Mouse (Mus musculus) left cerebral cortex, postnatal 36 days (tissue): ENCODE results near the gene Pck1. TPM values are rescaled to one million over a fixed set of nuclear protein-coding genes. Genes with fewer than 3 reads are reported as not detected.

Experiments
- DNase-seq, 2 experiments: peaks; one replicate each; pipeline ENCODE4 v3.0.0; 2021 to 2022; ENCODE audit warnings: low spot score in 2 of 2, mixed read lengths in 1 of 2
- intact Hi-C: fragments of 180-260 bp; cut with DNase I; formaldehyde crosslinking; loops from one replicate; pipeline ENCODE4 v1.15.1; 2025
- total RNA-seq, 2 experiments: library from RNA; stranded (reverse); gene quantifications; 2 replicates each; pipeline ENCODE4 v1.2.3; 2021

Gene Pck1
- total RNA-seq, 2 experiments from 2014 or later, result not detected

DNA sequence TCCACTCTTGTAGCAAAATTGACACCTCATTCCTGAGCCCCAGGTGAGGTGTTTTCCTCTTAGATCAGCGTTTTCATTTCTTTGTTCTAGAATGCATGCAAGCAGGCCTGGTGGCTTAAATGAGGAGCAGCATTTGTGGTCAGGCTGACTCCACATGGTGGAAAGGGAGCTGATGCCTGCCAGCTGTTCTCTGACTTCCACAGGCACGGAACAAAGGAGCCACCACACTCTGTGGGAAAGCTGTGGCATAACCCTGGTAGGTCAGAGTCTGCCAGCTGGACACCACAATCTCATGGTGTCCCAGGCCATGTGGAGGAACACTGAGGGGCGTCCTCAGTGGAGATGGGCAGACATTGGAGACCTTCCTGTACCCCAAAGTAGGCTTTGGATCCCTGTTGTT, 7.0 kb upstream of the Pck1 start:
- intact Hi-C loops, result no loop called here
- DNase-seq, result no peak

DNA sequence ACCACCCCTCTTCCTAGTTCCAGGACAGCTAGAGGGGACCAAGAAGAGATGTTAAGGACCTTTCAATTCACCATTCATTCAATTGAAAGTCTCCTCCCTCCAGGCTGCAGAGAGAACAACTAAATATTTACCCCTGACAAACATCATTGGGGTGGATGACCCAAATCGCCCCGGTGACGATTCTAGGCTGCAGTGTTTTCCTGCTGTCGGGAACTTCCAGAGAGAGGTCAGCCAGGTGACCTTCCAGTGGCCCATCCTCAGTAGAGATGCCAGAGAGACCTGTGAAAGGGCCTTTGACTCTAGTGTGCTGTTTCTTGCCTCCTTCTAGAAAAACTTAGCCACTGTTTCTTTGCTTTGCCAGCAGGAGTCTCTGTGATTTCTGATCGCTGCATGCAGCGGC, 6.1 kb upstream of the Pck1 start:
- DNase-seq, result no peak
- intact Hi-C loops, result no loop called here

DNA sequence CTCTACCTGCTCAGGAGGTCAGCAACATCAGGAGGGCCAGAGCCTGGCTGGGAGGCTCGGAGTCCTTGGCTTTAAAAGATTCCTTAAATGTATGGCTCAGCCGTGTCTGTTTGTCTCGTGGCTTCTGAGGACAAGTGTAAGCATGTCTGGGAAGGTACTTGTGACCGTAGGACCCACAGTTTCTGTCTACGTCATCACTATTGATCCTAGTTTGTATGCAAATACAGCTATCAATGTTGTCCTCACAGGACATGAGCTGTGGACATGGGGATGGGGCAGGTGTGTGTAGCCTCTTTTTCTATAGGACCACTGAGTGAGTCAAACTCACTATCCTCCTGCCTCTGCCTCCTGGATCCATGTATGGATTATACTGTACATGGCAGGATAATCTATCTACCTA, 4.8 kb upstream of the Pck1 start:
- no peak for DNase-seq
- intact Hi-C loops, result no loop called here

DNA sequence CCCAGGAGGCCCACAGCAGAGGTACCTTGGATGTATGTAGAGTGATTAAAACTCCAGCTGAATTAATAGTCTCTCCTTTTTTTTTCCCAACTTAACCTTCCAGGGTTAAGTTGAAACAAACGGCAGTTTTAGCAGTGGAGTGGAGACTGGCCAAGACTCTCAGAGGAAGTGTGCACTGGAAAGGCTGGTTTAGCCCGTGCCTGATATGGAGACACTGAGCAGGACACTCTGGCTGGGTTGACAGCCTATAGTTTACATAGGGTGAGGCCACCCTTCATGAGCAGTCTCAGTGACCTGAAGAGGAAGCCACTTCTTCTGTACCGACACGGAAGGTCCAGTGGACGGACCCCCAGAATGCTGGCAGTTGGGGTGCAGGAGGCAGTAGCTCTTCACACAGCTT, 1.5 kb upstream of the Pck1 start:
- intact Hi-C loops, result no loop called here
- DNase-seq, result no peak

DNA sequence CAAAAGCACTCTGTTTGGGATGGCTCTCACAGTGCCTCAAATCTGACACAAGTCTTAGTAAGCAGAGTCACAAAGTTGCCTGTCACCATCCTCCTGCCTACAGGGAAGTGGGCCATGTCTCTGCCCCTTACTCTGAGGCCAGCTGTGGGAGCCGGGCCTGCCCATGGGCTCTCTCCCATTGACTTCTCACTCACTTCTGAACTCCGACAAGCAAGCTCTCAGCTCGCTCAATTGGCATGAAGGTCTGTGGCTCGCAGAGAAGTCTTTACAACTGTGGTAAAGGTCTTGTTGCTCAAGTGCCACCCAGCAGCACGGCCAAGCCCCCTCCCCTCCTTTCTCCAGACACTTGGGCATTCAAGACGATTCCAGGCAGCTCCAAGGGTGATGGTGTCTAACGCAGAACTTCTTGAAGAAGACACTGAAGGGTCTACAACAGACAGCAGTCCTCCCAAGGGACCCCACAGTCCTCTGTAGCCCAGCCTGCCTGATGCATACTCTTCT, 1.0 kb upstream of the Pck1 start:
- intact Hi-C loops, result no loop called here

DNA sequence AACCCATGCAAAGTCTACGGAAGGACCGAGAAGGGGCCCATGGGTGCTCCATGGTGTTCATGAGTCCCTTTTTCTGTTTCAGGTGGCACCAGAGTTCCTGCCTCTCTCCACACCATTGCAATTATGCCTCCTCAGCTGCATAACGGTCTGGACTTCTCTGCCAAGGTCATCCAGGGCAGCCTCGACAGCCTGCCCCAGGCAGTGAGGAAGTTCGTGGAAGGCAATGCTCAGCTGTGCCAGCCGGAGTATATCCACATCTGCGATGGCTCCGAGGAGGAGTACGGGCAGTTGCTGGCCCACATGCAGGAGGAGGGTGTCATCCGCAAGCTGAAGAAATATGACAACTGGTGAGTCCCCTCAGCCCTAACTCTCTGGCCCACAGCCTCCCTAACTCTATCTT, 418 bp downstream of the Pck1 start:
- intact Hi-C loops, result no loop called here
- DNase-seq, result no peak

More for the DNA sequence above, 1.0 kb upstream of the Pck1 start:
- no peak for DNase-seq

DNA sequence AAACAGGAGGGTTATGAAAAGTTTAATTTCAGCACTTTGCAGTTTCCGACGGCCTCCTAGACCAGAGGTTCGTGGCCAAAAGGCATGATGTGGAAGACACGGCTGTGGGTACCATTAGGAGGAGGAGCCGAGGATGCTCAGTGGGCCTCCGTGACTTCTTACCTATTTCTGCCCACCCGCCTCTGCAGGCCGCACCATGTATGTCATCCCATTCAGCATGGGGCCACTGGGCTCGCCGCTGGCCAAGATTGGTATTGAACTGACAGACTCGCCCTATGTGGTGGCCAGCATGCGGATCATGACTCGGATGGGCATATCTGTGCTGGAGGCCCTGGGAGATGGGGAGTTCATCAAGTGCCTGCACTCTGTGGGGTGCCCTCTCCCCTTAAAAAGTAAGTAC, 1.7 kb downstream of the Pck1 start:
- DNase-seq, result no peak
- intact Hi-C loops, result no loop called here

DNA sequence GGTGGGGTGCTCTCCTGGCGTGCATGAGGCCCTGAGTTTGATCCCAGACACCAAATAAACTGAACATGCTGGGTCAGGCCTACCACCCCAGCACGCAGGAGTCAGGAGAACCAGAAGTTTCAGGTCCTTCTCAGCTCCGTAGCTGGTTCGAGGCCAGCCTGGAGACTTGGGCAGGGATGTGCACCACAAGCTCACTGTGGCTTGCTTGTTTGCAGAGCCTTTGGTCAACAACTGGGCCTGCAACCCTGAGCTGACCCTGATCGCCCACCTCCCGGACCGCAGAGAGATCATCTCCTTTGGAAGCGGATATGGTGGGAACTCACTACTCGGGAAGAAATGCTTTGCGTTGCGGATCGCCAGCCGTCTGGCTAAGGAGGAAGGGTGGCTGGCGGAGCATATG, 2.1 kb downstream of the Pck1 start:
- intact Hi-C loops, result no loop called here
- DNase-seq, result no peak

DNA sequence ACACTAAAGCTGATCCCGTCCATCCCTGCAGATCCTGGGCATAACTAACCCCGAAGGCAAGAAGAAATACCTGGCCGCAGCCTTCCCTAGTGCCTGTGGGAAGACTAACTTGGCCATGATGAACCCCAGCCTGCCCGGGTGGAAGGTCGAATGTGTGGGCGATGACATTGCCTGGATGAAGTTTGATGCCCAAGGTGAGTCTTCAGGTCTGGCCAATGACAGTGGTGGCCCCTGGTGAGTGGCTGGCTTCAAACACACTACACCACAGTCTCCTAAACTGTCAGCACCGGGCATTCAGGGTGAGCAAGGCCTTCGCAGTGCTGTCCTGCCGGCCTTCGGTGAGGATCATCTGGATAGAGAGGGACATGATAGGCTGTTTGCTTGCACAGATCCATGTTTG, 3.1 kb downstream of the Pck1 start:
- no peak for DNase-seq
- intact Hi-C loops, result no loop called here

DNA sequence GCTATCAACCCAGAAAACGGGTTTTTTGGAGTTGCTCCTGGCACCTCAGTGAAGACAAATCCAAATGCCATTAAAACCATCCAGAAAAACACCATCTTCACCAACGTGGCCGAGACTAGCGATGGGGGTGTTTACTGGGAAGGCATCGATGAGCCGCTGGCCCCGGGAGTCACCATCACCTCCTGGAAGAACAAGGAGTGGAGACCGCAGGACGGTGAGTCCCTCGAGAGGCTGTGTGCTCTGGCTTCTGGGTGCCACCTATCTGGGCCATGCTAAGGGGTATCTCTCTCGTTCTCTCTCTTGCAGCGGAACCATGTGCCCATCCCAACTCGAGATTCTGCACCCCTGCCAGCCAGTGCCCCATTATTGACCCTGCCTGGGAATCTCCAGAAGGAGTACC, 4.1 kb downstream of the Pck1 start:
- intact Hi-C loops, result no loop called here
- DNase-seq, result no peak

DNA sequence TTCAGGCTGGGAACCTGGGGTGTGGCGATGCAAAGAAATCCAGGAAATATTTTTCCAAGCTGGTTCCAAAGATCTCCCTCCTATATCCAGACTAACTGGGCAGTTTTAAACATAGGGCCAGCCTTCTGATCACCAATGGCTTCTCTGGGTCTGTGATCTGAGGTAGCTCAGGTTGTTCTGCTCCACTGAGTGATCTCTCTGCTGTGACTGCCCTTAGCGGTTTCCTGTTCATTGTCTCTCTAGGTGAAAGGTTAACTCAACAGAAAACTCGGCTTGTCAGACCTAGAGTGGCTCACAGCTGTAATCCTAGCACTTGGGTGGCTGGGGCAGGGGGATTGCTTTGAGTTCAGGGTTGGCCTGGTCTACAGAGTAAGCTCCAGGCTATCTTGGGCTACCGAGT, 4.5 kb downstream of the Pck1 start:
- intact Hi-C loops, result no loop called here
- DNase-seq, result no peak

DNA sequence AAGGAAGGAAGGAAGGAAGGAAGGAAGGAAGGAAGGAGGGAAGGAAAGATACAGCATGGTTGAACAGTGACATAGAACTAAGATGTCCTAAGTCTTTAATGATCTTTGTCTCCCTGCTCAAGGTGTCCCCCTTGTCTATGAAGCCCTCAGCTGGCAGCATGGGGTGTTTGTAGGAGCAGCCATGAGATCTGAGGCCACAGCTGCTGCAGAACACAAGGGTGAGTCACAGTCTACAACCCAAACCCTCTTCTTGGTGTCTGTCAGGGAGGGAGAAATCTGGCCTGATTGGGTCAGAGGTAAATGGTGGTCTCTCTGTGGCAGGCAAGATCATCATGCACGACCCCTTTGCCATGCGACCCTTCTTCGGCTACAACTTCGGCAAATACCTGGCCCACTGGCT, 5.0 kb downstream of the Pck1 start:
- DNase-seq, result no peak
- intact Hi-C loops, result no loop called here

DNA sequence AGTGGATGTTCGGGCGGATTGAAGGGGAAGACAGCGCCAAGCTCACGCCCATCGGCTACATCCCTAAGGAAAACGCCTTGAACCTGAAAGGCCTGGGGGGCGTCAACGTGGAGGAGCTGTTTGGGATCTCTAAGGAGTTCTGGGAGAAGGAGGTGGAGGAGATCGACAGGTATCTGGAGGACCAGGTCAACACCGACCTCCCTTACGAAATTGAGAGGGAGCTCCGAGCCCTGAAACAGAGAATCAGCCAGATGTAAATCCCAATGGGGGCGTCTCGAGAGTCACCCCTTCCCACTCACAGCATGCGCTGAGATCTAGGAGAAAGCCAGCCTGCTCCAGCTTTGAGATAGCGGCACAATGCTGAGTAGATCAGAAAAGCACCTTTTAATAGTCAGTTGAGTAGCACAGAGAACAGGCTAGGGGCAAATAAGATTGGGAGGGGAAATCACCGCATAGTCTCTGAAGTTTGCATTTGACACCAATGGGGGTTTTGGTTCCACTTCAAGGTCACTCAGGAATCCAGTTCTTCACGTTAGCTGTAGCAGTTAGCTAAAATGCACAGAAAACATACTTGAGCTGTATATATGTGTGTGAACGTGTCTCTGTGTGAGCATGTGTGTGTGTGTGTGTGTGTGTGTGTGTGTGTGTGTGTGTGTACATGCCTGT, 5.7 kb downstream of the Pck1 start:
- intact Hi-C loops, result no loop called here
- no peak for DNase-seq

DNA sequence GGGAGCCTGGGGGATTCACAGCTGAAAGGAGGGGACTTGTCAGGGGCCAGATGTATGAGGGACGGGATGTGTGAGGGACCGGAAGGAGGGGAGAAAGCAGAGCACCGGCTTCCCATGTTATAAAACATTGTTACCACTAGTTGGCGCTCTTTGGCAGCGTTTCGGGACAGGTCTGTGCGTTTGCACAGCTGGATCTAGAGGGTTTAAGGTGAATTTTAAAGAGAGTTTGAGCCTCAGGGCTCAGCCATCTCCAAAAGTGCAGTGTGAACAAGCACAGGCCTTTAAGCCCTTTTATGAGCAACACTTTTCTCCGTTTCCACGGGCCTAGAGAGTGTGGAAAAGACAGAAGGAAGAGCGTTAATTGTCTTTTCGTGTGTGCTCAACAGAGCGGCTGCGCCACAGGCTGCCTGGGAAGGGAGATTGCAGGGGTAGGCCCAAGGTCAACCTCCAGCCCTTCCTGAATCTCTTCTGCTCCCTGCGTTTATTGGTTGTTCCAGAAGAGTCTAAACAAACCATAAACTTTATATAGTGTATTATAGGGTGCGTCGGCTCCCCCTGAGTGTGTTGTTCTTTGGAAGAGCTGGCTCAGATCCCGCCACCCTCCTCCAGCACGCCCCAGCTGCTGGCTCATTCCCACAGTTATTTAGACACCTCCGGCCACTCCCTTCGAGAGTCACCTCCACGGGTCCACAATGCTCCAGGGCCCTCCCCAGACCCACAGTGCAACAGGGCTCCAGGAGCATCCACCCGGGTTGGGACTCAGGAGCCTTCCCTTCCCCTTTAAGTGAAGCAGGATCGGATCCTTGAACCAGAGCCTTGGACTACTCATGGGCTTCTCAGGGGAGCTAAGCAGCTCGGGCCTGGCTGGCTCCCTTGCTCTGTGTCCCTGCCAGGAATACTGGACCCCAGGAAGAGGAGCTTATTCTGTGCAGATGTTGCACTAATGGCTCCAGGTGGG, 6.8 kb downstream of the Pck1 start:
- no peak for DNase-seq
- intact Hi-C loops, result no loop called here

DNA sequence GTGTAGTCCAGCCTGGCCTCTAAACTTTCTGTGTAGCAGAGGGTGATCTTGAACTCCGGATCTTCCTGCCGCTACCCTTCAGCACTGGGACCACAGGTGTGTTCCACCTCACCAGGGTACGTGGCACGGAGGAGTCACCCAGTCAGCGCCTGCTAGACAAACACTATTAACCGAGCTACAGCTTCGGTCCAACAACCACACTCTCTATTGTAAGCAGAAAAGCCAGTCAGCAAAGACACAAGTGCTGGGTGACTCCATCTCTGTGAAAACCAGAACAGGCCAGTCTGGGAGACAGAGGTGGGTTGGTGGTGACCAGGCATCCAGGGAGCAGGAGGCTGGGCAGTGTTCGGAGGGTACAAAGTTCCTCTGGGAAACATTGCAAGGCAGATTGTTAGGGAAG, 10.5 kb downstream of the Pck1 start:
- intact Hi-C loops, result no loop called here
- no peak for DNase-seq

DNA sequence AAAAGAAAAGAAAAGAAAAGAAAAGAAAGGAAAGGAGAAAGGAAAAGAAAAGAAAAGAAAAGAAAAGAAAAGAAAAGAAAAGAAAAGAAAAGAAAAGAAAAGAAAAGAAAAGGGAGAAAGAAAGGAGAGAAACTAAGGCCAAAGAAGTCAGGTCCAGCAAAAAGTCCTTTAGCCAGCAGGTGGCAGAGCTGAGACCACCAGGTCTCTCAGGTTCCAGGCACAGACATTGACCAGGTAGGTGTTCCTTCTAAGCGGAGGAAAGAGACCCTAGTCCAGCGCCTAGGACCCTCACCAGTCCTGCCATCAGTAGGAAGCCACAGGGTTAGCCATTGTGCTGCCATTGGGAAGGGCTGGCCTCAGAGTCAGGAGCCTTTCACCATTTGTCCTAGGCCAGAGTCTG, 11.5 kb downstream of the Pck1 start:
- DNase-seq, result no peak
- intact Hi-C loops, result no loop called here

DNA sequence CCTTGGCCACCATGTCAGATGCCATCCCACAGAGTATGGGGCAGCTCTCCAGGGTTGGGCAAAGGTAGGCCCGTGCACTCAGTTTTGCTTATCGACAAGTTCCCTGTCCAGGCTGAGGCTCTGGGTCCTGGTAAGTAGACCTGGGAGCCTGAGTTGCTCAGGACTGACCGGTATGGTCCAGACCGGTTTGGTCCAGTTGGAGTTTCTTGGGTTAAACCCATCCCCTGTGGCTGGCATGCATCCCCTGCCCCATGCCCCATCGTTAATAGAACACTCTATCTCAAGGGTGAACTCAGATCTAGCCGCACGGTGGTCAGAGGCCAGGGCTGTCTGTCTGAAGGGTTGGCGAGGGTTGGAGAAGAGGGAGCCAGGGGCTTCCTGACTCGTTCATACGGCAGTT, 12.1 kb downstream of the Pck1 start:
- DNase-seq, result no peak
- intact Hi-C loops, result no loop called here

DNA sequence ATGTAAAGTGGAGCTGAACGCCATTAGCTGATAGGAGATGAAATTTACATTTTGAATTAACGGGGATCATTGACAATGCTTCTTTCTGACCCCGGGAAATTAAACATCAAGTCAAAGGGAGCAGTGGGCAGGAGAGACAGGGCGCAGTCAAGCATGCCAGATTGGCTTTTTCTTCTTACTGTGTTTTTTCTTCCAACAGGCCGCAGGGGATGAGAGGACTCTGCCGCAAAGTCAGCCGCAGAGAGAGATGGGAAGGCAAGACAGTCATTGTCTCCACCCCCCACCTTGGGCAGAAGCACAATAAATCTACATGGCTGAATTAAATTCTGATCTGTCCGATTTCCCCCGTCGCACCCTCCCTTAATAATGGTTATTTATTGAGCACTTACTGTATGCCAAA, 12.5 kb downstream of the Pck1 start:
- no peak for DNase-seq
- intact Hi-C loops, result no loop called here

DNA sequence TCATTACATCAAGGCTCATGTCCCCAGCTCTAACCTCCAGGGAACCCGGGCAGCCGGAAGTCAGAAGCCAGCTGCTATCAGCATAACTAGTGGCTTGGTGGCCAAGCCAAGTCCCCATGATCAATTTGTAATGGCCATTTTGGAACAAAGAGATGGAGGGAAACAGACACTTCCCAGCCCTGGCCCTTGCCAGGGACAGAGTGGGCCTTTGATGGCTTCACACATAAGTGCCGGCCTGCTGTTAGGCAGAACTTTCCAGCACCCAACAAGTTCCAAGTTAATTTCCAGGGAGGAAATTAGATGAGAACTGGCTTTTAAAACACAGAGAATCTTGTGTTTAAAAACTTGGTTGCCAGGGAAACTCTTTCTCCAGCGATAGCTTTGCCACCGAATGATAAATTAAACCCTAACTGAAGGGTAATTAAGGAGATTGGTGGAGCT, 15.6 kb downstream of the Pck1 start:
- intact Hi-C loops, result no loop called here
- no peak for DNase-seq

DNA sequence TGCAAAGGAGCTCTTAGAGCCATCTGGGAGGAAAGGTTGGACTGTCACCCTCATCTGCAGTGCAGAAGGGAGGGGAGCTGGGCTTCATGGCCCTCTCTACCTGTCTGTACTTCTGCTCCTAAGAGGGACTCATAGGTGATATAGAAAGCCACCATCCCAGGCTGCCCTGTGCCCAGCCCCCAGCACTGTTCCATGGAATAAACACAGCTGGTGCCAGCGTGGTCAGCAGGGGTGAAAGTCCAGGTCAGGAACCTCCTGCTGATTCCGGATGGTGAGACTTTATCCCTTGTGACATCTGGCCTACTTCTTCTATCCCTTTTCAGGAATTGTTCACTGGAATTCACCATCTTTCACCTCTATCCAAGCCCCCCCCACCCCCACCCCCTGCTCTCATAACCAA, 17.2 kb downstream of the Pck1 start:
- DNase-seq, result no peak
- intact Hi-C loops, result no loop called here

DNA sequence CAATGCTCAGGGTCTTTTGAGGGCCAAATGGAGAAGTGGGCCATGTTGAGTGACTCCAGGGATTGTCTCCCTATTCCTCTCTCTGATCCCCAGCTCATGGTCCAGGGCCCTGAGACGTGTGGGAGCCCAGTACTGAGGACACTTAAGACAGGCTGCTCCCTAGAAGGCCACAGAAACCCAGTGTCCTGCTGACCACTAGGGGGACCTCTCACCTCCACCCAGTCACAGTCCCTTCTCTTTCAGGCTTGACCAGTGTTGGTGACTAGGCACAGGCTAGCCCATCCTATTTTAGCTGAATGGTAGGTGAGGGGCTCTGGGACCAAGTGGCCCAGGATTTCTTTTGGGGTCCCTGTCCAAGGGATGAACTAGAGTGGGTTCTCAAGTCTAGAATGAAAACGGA, 17.9 kb downstream of the Pck1 start:
- intact Hi-C loops, result no loop called here

More for the DNA sequence above, 17.9 kb downstream of the Pck1 start:
- DNase-seq, result no peak
